Mouse (Mus musculus) spleen, postnatal 4 days (tissue): ENCODE measurements around the gene Adra1b.

ENCODE experiments used
- DNase-seq, 2 experiments: peaks; one replicate each; pipeline ENCODE4 v3.0.0; 2022; ENCODE audit warnings: low spot score in 2 of 2

The Adra1b gene

DNA sequence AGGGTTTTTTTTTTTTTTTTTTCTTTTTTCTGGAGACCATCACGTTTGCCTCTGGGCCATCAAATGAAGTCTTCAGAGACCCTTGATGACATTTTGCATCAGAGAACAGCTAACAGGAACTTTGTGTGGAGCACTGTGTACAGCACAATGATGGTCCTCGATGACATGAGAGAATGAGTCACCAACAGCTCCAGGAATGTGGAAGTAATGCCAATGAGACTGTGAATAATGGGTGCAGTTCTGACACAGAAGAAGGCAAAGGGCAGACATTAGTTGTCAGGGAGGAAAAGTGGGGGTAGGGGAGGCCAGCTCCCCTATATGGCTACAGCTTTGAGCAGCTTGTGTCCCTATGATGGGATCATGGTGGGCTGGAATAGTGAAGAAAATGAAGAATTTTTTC, 5.7 kb downstream of the Adra1b start:
- DNase-seq, result no peak

DNA sequence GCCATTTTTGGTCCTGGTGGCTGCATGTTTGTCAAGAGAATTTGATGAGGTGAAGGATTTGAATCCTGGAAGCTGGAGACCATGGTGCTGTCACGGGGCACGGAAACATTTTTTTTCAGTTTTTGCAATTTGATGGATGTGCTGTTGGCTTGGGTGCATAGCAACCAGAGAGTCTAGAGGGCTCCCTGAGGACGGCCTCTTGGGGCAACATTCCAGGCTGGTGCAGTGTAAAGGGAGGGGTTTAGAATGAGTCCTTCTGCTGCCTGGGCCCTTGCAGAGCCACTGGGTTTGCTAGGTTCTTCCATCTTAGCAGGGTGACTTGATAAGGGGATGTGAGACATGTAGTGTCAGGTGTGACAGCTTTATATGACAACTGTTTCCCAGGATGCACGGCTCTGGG, 8.5 kb downstream of the Adra1b start:
- no peak for DNase-seq

DNA sequence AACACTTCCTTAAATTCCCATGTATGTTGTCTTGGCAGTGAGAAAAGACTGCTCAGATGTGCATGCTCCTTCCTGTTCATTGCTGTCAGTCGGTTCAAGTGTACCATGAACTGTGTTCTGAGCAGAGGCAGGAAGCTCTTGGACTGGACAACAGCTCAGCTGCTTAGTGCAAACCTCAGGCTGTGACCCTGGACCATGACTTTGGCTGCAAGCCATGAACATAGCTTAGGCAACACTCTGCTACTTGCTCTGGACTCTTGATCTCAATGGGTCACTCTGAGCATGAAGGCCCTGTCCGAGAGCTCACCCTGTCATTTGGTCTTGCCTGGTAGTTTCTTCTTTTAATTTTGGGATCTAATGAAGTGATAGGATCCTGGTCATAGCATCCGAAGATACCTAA, 9.6 kb downstream of the Adra1b start:
- no peak for DNase-seq

DNA sequence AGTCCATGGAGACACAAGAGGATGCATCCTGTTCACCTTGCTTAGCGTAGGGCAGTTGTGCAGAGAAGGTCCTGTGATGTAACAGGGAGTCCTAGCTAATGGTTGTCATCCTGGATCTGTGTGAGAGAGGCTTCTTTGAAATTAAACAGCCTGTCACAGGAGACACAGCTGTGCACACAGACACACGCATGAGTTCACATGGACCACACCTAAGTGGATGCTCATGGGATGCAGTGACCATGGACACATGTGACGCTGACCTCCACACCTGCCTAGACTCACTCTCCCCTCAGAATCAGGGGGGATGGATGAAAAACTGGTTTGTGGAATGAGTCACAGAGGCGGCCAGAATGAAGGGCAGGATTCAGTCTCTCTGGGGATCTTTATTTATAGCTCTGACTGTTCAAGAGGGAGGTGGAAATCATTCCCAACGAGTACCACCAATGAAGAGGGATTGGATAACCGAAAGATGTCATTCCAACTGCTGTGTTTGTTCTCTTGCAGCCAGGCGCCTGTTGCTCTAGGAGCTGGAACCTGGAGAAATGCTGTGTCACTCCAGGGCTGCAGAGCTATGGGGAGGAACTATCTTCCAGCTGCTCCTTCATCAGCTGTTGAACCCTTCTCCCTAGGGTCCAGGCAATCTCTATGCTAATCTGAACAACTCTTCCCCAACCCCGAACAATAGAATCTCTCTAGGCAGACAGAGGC, 11.6 kb downstream of the Adra1b start:
- no peak for DNase-seq

DNA sequence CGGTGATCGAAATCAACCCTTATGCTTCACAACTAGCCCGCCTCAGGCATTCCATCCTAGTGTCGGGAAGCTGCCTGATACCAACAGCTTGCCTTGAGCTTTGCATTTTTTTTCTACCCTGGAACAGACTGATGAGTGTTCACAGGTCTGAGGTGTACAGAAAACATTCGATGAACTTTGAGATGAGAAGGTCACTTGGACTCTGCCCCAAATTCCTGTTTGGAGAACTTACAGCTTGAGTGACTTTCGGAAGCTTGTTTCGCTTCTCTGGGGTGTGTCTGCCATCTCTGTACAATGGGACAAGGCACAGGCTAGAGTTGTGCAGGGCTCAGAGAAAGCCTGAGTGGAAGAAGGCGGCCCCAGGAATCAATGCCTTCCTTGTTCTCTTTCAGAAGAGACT, 12.3 kb downstream of the Adra1b start:
- no peak for DNase-seq

DNA sequence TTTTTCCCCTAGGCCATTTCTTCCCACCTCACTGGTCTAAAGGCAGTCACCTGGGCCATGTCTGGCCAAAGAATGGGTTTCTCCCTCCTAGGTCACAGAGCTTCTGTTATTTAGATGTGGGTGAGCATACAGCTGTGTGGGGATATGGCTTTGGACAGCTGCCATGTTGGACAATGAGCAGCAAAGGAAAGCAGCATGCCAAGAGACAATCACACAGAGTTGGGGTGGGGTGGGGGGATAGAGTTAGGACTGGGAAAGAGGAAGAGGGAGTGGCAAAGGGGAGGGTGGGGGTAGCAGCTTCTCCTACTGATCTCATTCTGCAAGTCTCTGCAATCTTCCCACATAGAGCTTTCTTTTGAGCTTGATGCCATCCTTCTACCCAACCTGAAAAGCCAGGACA, 13.4 kb downstream of the Adra1b start:
- DNase-seq, result peak in 1 of 2 experiments; percentile 21

DNA sequence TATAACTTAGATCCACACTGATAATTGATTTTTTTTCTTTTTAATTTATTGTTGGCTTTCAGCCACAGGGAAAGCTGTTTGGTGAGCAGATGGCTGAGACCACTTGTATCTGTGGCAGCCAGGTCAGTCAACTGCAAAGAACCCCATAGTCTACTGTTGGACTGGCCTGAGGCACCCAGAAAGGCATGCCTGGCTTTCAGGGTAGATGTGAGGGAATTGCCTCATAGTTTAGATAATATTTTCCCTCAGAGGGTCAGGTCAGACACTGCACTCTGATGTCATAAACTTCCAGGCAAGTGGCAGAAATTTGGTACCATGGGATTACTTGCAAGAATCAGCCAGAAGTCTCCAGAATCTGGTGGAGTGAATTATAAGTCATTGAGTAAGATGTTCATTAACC, 16.5 kb downstream of the Adra1b start:
- no peak for DNase-seq

DNA sequence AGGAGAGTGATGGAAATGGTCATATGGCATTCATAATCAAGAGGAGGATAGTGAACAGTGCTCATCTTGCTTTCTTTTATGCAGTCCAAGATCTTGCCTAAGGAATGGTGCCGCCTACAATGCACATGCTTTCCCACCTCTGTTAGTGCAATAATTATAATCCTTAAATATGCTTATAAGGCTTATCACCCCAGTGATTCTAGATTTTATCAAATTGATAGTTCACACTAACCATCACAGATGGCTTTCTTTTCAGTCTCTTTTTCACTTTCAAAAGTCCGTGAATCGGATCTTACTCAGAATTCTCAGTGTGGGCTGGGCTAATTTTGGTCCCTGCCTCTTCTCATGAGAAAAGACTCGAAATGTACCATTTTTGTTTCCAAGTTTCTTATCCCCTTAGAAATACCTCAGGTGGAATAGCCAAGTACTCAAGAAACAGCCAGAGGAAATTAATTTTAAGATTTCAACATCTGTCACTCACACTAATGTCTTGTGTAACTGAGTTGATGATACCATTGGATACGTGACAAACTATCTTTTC, 17.3 kb downstream of the Adra1b start:
- DNase-seq, result no peak

DNA sequence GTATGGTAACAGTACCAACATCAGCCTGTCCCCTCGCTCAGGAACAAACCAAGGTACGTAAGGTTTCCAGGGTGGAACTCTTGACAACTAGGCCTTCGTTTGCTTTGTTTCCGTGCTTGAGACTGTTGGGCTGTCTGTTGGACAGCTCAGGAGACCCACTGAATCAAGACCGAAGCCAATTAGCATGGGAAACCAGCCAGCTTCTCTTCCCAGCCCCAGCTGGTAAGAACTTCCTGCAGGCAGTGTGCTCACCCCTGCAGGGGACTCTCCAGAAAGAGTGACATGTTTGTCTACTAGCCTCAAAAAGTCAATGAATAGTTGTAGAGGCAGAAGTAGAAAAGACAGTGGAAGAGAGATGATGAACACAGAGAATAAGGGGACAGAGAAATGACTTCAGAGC, 23.8 kb downstream of the Adra1b start:
- no peak for DNase-seq

DNA sequence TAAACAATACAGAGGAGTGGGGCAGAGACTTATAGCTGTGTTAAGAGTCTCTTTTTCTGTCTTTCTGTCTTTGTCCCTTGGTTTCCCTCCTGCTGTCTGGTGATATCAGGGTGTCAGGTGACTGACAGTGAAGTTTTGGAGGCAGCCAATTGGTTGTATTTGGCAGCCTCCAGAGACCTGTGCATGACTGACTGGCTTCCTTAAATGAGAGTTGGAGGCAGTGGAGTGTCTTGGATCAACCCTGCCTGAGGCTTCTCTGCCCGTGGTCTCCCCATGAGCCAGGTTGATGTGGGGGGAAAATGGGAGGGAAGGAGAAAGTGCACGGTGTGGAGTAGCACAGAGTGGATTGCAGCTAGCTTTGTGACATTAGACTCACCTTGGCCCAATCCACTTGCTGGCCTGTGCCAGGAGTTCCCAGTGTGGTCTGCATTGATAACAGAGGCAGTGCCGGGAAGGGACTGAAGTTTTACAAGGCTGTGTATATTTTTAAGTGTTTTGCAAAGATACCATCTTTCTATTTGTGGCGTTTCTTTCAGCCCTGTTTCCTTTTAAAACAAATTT, 33.2 kb downstream of the Adra1b start:
- DNase-seq, result no peak

DNA sequence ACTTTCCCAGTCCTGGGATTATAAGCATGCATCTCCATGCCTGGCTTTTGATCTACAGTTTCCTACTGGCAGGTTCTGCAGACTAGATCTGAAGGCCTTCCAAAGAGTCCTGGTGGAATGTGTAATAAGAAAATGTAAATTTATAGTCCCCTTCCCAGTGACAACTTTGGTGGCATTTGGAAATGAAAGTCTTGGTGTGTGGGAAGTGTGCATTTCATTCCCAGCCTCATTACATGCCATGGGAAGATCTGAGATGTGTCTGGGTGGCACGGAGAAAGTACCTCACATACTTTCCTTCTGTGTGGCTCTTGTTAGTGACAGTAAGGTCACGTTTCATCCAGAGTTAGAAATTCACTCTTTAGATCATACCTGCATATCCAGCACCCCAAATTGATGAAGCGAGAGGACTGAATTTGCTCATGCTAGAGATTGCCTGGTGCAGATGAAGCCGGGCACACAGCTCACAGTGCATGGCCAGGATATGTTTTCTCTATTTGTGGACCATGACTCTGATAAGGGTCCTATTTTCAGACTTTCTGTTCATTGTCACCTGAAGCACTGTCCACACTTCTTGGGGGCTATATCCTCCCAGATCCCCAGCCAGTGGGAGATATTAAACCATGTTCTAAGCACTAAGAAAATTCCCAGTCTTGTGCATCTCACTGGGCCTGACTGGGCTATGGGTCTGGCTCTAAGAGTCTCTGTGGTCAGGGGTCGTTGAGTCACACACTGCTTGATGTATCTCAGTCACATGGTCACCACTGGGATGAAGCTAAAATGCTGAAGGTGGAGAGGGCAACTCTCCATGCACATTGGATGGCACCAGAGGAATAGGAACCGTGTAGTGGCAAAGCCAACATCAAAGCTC, 35.5 kb downstream of the Adra1b start:
- peak in 1 of 2 experiments; percentile 20 for DNase-seq

DNA sequence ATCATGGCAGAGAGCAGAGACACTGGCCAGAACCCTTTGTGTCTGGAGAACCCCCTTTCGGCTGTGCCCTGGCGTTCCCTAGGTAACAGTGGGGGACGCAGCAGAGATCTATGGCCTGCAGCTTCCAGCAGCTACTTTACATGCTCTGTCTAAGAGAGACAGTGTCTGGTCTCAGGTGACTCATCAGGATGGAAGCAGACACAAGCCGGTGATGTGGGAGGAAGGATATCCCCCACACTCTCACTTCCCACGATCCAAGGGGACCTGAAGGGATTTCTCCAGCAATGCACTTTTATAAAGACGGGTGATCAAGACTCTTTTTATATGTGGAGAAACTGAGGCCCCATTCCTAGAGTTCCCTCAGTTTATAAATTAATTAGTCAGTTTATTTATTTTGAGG, 48.0 kb downstream of the Adra1b start:
- no peak for DNase-seq

DNA sequence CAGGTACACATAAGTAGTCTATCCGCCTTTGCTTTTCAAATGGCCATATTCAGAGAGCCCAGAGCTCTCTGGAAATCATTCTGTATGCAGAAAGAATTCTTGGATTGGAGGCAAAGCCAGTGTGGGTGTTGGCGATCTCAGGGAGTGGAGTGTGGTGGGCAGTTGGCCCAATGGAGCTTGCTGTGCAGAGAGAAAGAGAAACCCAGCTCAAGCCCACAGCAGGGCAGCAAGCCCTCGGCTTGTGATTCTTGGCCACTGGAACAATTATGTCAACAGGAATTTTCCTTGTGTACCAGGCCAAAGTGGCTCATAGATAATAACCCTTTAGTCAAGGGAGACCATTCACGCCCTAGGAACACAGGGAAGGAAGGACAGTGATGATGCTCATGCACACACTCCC, 53.0 kb downstream of the Adra1b start:
- DNase-seq, result no peak

DNA sequence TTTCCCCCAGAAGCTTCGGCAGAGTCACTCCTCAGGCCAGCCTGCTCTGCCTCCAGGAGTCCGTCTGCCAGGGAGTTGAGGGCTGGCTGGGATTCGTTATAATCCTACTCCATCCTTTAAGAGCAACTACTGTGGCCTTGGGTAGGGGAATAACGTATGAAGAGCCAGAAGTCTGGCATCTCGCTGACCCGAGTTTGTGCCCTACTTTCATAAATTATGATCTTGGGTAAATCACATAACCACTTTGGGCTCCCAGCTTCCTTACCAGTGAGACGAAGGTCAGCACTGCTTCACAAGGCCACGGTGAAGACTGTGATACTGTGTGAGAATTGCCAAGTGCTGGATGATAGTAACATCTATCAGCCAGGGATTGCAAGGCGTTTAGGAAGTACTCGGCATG, 59.4 kb downstream of the Adra1b start:
- no peak for DNase-seq

DNA sequence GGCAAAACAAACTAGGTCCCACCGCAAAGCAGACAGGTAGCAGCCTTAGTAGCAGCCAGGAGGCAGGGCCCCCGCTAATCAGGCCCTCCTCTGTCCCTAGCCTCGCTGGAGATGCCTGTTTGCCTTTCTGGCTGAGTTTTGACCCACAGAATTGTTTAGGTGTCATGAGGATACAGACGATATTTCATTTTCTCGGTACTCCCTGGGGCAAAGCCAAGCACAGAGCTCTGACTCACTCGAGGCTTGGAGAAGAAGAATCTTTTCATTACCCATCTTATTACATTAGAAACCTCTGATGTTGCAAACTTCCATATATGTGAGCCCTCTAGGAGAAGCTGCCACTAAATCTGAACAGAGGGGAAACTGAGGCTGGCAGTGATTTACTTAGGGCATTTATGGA, 60.5 kb downstream of the Adra1b start:
- DNase-seq, result no peak

DNA sequence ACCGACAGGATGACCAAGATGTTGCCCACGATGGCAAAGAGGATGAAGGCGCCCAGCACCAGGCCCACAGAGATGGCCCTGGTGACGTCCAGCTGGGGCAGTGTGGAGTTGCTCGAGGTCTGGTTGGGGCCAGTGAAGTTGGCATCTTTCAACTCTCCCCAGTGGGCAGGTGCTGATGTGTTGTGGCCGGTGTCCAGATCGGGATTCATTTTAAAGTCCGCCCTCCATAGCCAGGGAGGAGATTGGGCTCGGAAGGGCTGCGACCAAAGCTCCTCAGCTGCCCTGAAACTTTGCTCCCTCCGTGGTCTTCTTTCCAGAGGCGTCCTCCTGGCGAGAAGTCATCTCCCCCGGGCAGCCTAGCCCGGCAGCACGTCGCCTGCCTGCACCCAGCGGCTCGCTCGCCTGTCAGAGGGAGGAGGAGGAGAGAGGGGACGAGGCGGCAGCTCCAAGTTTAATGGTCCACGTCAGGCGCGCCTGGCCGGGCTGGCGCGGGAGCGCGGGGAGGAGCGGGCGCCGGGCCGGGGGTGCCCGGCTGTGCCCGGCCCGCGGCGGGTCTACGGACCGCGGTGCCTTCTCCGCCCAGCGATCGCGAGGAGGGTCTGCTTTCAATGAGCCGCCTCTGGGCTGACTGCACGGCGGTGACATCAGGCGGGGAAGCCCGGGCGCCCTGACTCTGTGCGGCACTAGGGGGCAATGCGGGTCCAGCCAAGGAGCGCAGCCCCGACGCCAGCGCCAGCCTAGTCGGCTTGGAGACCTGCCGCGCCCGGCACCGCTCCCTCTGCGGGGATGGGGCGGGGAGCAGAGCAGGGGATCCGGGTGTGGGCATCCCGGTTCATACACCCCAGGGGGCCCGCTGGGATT, 64.9 kb downstream of the Adra1b start:
- DNase-seq, result peak; percentile 21 to 70

DNA sequence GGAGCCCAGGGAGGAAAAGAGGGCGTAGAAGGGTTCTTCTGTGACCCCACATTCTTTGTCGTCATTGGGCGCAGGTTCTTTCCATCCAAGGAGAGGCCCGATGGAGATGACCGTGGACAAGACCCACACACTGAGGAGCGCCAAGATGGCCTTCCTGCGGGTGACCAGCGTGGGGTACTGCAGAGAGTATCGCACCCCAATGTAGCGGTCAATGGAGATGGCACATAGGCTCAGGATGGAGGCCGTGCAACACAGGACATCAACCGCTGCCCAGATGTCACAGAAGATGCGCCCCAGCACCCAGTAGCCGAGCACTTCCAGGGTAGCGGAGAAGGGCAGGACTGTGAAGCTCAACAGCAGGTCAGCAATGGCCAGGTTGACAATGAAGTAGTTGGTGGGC, 65.6 kb downstream of the Adra1b start:
- DNase-seq, result no peak

DNA sequence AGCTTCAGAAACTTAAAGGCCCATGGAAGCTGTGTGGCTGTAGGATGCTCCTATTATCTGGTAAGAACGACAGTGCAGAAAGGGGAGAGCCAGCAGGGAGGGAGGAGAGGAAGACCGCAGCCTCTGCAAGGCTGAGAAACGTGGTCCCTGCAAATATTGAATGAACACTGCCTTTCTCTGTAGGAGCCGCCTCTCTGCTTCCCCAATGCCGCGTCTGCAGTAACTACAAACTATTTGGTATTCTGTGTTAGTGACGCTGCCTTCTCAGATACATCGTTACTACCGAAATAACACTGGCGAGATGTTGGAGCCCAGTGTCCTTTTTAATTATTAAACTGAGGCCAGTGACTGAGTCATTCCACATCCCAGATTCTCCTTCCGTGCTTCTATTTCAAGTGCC, 66.5 kb downstream of the Adra1b start:
- DNase-seq, result no peak

DNA sequence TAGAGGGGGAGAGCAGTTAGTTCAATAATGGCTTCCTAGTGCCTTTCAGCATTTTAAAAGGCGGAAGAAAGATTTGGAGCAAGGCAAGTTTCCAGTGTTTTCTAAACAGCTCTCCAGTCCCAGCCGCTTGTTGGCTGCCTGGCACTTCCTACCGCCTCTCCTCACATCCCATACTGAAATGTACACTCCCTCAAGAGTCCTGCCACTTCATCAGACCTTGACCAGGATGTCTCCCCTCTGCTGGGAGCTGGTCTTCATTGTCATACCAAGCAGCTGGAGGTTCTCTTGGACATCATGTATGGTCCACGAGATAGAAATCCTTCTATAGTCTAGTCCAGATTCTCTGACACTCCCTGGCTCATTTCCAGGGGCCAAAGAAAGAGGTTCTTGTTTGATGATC, 69.5 kb downstream of the Adra1b start:
- DNase-seq, result no peak

DNA sequence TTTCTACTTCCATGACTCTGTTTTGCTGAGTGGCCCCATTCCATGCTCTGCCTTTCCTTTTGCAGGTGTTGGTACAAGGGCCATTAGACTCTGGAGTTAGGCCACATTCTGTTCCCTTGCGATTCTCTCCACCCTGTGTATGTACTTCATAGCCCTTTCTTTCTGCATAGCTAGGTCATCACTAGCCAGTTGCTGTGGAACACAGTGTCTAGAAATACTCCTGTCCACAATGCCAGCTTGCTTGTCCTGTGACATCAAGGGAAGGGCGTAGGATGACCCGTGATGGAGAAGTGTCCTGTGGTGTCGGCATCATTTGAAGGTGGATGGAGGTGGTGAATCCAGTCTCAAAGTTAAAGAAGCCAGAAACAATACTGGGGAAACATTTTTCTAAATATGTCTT, 74.2 kb downstream of the Adra1b start:
- no peak for DNase-seq

DNA sequence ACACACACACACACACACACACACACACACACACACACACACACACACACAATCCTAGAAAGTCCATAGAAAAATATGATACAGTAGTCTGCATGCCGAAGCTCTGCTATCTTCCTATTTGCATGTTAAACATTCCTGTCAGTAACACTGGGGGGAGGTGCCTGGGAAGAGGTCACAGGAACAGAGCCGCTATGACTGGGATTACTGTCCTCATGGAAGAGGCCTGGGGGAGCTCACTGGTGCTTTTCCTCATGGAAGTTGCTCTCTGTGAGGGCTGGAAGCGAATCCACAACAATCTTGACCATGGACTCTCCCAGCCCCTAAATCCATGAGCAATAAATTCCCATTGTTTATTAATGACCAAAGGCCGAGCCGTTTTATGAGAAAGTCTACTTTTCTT, 77.7 kb downstream of the Adra1b start:
- DNase-seq, result no peak
